Mouse (Mus musculus): ENCODE results near the gene Hoxa5.

The Hoxa5 gene

DNA sequence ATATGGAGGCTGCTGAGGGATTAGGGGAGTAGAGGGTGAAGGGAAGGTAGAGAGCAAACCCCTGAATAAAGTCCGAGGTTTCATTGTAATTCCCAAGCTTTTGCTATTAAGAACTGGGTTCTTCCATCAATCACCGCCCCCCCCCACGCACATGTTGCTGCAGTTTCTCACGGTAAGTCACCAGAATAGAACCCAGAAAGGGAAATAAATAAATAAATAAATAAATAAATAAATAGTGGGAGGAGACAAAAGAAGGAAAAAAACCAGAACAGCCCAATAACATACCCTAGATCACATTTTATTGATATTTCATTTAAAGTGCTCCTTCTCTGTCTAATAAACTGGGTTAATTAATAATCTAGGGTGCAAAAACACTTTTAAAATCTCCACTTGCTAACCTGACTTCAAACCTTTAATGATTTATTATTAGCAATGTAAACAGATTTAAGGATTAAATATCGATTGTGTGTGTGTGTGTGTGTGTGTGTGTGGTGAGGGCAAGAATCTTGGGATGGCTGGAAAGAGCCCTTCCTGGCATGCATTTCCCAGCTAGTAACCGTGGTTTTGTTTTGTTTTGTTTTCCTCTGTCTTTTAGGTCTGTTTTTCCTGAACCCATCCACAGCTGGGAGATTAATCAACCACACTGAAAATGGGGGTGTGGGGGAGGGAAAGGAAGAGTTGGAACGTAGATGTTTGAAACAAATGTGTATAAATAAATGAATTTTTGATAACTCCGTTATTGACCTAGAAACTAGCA is 42.9 kb downstream of the Hoxa5 start:
- no peak for DNase-seq

GRCm38 (mm10) chr6:52160511-52161335 is 43.7 kb downstream of the Hoxa5 start:
- DNase-seq: peak in 1 of 2 experiments; percentile 64

- DNase-seq: no peak
Observed at GRCm38 (mm10) chr6:52159979-52160378, 44.4 kb downstream of the Hoxa5 start.

DNA sequence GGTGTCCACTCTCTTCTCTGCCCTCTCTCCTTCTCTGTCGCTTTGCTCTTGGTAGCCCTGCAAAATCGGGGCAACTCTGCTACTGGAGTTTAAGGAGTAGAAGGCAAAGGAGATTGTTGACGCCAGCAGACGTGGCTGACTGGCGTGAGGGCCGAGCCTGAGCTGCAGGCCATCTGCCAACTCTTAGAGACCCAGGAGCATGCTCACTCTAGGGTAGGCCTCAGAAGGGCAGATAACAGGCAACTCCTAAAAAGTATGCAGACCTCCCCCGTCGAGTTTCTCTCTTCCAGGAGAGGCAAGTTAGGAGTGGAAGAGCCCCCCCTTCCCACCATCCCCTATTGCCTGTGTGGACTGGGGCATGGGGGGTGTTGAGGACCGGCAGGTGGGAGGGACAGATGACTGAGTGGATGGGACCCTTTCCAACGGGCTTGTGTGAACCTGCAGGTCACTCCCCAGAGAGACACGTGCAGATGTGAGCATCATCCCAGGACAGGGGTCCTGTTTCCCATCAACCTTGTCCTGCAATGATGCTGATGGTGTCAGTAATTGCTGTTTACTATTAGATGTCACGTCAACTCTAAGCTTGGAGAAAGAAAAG is 45.1 kb downstream of the Hoxa5 start:
- no peak for DNase-seq

GRCm38 (mm10) chr6:52158276-52159051 is 45.9 kb downstream of the Hoxa5 start, which contains the start of gene Hoxa1:
Hoxa1 (minus strand) TSS chr6:52158317.
- DNase-seq: peak; percentile 86 to 88

DNA sequence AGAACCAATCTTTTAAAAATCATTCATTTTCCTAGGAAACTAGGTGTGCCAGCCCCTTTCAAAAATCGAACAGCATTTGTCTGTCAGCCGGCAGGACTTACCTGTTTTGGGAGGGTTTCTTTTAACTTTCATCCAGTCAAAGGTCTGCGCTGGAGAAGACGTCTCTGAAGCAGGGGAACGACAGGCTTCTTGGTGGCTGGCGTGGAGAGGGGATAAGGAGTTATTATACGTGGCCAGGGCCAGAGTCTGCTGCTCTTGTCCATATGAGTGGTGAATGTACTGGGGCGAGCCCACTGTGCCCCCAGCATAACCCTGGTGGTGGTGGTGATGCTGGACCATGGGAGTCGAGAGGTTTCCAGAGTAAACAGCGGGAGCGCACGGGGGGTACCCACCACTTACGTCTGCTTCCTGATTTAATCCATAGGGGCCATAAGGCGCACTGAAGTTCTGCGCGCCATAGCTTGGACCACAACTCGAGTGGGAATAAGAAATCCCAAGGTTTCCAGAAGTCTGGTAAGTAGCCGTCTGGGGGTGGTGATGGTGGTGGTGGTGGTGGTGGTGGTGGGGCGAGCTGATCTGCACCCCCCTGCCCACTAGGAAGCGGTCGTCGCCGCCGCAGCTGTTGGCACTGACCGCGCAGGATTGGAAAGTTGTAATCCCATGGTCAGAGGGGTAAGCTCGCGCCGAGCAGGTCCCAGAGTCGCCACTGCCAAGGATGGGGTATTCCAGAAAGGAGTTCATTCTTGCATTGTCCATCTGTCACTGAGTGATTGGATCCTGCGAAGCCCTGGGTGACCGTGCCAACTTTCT is 46.7 kb downstream of the Hoxa5 start:
- no peak for DNase-seq

DNA sequence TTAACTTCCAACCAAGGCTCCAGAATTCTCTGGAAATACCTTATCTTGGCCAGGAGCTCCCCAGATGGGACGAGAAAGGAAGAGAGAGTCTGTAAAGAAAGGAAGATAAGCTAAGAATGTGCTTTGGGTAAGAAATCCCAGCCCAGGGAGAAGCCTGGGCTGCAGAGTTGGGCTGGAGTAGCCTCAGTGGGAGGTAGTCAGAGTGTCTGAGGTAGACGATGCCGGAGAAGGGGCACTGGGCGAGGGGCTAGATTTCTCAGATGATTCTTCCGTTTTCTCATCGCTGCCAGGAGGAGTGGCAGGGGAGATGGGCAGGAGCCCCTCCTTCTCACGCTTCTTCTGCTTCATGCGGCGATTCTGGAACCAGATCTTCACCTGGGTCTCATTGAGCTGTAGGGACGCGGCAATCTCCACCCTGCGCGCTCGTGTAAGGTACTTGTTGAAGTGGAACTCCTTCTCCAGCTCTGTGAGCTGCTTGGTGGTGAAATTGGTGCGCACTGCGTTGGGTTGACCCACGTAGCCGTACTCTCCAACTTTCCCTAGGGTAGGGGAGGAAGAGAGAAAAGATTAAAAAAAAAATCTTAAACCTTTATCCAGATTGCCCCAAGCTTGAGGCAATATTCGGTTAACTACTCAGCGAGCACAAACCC is 47.7 kb downstream of the Hoxa5 start:
- no peak for DNase-seq

DNA sequence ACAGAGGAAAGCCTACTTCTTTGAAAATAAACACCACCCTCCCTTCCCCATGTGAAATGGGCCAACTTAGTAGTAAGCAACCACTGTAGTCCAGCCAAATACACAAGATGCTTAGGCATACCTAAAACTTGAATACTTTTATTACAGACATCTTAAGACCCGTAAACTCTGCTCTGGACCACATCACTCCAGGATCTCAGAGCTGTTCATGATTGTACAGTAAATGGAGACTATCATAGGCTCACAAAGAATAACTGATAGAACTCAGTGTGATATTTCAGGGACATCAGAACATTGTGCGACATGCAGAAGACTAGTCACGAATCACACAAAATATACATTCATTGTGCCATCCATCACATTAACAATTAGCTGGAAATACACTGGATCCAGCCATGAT is 48.9 kb downstream of the Hoxa5 start:
- DNase-seq: no peak

DNA sequence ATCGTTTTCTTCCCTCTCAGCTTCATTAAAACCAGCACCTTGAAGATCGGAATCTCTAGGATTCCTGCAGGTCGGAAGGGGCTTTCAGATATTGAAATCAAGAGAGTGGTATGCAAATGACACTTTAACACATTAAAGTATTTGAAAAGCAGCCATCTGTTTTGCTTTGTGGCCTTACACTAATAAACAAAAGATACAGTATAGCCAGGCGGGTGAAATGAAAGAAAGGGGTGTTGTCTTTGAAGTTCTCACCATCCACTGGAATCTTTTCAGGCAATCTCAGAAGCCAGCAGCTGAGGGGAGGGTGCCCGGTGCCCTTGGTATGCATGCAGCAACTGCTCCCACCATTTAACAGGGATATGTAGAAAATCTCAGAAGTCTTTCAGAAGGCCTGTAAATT is 50.3 kb downstream of the Hoxa5 start:
- DNase-seq: no peak

GRCm38 (mm10) chr6:52153270-52153669 is 51.1 kb downstream of the Hoxa5 start:
- no peak for DNase-seq

GRCm38 (mm10) chr6:52152226-52153193 is 51.9 kb downstream of the Hoxa5 start:
- DNase-seq: no peak

Measured in lung, adult 18-20 months (tissue).